Mouse (Mus musculus) left cerebral cortex, postnatal 36 days (tissue): ENCODE measurements around the gene Prss38. TPM values are rescaled to one million over a fixed set of nuclear protein-coding genes. Genes with fewer than 3 reads are reported as not detected.

Source experiments
- DNase-seq, 2 experiments: peaks; one replicate each; pipeline ENCODE4 v3.0.0; 2021 to 2022; ENCODE audit warnings: low spot score in 2 of 2, mixed read lengths in 1 of 2
- intact Hi-C: fragments of 180-260 bp; cut with DNase I; formaldehyde crosslinking; loops from one replicate; pipeline ENCODE4 v1.15.1; 2025
- total RNA-seq, 2 experiments: library from RNA; stranded (reverse); gene quantifications; 2 replicates each; pipeline ENCODE4 v1.2.3; 2021

The Prss38 gene
- not detected for total RNA-seq

DNA sequence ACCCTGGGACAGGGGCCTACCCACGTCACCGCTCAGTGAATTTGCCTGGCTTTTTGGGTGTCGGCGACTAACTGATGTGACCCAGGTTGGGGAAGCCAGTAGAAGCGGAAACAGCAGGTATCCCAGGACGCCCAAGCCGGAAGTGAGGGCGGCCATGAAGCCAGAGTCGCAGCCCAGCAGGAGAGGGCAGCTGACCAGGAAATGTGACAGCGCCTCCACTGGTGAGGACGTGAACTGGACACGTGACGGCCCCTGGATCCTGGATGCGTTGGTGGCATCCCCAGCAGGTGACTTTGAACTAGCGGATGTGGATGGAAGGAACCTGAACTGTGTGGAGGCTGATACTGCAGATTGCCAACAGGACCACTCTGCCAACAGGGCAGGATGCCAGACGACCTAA, at the start of gene Prss38:
Prss38 (minus strand) TSS at position 183 of the 400 bp plus-strand sequence.
- intact Hi-C loops = no loop called here
- DNase-seq = no peak

DNA sequence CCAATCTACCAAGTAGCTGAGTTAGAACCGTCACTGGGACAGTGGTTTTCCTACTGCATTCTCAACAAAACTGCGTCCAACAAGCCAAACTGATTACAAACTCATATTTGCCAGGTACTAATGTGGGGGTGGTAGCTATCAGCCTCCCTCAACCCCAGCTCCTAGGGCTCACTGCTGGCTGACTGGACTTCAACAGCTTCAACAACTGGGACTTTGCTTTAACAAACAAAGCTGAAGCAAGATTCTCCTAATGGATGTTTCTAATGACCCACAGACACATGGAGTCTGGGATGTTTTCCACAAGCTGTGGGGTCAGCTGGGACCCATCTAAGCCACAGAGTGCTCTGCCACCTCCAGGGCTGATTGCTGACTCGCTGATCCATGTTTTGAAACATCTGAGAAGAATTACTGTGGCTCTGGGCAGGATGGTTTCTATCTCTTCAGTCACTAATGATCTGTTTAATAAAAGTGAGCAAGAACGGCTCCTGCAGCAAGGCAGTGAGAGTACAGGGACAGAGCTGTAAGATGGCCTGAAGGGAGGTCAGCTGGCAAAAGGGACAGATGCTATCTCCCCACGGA, 47.6 kb upstream of the Prss38 start:
- intact Hi-C loops = no loop called here
- no peak for DNase-seq

- intact Hi-C loops = no loop called here
- no peak for DNase-seq
Observed at GRCm38 (mm10) chr11:59421967-59422366, 46.5 kb upstream of the Prss38 start.

DNA sequence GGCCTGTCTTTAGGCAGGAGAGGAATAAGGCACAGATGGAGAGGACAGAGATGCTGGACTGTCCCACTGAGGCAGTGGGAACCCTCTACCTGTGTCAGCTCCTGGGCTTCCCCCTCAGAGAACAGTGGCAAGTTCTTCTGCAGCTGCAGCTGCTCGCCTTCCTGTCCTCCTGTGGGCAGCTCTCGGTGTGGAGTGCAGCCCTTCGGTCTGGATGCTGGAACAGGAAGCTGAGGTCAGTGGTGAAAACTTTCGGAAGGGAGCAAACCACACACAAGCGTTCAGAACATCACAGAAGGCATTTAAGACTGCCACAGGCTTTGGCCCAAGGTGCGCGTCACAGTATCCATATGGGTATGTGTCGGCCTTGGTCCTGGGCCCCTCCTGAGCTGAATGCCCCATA, 46.0 kb upstream of the Prss38 start:
- no peak for DNase-seq
- intact Hi-C loops = no loop called here

- DNase-seq = no peak
- intact Hi-C loops = no loop called here
Observed at GRCm38 (mm10) chr11:59418708-59419107, 43.3 kb upstream of the Prss38 start.

GRCm38 (mm10) chr11:59412999-59413863, 37.8 kb upstream of the Prss38 start:
- intact Hi-C loops = no loop called here
- peak in 1 of 2 experiments; percentile 24 for DNase-seq

GRCm38 (mm10) chr11:59412058-59412457, 36.6 kb upstream of the Prss38 start:
- no peak for DNase-seq
- intact Hi-C loops = no loop called here

DNA sequence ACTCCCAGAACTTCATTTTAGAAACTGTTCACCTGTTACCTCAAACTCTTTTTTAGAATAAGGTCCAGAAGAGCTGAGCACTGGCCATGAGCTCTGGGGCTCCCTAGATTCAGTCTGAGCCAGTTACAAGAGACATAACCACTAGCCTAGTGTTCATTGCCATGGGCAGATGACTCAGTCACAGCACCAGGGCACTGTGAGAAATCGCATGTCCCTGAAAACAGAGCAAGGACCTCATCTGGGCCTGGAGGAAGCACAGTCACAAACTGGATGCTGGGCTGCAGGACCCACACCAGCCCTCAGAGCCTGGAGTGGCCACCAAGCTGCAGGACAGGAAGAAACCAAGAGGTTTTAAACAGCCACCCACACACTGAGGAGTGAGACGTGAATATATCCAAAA, 35.4 kb upstream of the Prss38 start:
- no peak for DNase-seq
- intact Hi-C loops = no loop called here

- no peak for DNase-seq
- intact Hi-C loops = no loop called here
Observed at GRCm38 (mm10) chr11:59405761-59406160, 30.3 kb upstream of the Prss38 start.

- DNase-seq = no peak
- intact Hi-C loops = no loop called here
Observed at GRCm38 (mm10) chr11:59400876-59401275, 25.4 kb upstream of the Prss38 start.

GRCm38 (mm10) chr11:59399830-59400229, 24.4 kb upstream of the Prss38 start:
- DNase-seq = no peak
- intact Hi-C loops = no loop called here

DNA sequence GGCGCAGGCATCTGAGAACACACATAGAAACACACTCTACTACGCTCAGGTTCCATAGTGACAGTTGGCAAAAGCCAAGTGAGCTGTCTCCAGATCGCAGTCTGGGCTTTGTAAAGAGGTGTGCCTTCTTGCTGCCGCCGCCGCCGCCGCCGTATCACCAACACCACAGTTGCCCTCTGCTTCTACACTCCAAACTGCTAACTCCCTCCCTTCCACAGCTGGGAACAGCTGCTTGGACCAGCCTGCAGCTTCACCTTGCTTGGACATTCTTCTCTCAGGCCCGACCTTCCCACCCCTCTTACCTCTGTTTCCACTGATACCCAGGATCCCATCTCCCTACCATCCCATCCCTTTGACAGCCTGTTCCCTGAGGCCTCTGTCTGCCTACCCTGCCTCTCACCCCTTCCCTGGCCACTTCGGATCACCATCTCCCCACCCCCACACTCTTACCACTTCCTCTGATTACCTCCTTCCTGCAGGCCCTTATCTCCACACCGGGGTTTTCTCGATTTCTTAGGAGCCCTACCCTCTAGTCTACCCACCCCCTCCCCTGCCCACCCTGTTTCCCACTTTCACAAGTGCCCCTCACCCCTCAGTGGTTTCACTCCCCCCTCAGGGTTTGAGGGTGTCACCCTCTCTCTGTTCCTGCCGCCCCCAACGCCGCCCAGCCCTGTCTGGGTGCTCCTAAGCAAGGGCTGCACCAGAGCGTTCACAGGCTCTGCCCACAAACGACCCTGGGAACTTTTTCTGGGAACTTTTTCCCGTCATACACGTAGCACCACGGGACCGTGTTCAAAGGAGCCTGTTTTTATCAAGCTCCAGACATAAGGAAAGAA, 22.3 kb upstream of the Prss38 start:
- intact Hi-C loops = no loop called here
- DNase-seq = no peak

DNA sequence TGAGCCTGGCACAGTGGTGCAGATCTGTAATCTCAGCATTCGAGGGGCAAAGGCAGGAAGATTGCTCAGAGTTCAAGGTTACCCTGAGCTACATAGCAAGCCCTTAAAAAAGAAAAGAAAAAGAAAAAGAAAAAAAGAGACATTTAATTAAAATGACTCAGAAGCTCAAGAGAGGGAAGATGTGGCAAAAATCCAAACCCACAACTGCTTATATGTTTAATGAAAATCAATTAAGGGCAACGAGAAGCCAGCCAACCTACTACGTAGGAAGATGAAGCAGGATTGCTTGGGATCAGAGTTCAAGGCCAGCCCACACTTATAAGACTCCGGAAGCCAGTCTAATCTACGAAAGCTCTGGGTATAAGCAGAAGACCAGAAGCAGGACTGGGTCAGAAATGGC, 19.0 kb upstream of the Prss38 start:
- no peak for DNase-seq
- intact Hi-C loops = no loop called here

DNA sequence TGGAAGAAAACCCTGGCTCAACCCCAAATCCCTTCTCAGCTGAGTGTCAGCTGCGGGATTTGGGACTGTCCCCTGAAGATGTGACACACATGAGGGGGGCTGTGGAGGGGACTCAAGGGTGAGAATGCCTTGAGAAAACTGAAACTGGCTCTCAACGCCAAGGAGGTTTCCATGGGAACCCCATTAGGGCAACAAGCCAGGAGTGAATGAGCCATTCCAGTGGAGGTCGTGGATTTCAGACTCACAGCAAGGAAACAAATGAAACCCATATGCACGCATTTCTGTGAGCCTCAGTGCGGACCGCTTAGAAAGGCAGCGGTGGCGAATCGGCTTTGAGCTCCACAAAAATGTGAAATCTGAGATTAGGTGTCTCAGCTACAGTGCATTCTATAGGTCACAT, 18.1 kb upstream of the Prss38 start:
- intact Hi-C loops = no loop called here
- peak in 1 of 2 experiments; percentile 22 for DNase-seq

GRCm38 (mm10) chr11:59392300-59392699, 16.8 kb upstream of the Prss38 start:
- DNase-seq = no peak
- intact Hi-C loops = no loop called here

GRCm38 (mm10) chr11:59390470-59390869, 15.0 kb upstream of the Prss38 start:
- DNase-seq = no peak
- intact Hi-C loops = no loop called here

GRCm38 (mm10) chr11:59389617-59390016, 14.2 kb upstream of the Prss38 start:
- intact Hi-C loops = no loop called here
- DNase-seq = no peak

DNA sequence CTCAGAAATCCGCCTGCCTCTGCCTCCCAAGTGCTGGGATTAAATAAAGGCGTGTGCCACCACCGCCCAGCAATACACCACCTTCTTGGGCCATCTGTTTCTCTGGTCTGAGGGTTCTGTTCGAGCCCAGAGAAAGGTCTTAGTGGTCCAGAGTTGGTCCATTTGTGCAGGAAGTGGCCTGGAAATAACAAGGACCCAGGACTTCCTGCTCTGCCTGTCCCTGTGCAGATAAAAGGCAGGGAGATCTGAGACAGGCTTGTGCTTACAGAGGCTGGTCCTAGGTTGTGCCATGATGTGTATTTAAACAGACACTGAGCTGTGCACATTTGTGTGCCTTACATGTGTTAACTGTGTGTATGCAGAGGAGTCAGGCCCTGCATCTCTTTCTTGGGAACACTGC, 13.3 kb upstream of the Prss38 start:
- intact Hi-C loops = no loop called here

DNA sequence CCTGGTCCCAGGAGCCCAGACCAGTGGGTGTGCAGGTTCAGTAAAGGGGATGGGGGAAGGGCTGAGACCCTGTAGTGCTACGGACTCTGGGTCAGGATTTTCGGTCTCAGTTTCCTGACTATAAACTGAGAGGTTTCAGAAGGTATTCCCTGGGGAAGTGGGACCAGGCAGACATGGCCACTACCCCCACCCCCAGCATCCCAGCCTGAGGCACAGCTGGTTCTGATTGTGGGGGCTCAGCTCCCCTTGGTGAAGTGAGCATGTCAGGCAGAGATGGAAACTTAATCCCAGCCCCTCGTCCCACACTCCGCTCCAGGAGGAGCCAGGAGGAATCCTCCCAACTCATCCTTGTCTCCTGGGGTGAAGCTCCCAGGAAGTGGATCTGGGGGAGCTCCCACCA, 12.0 kb upstream of the Prss38 start:
- DNase-seq = no peak
- intact Hi-C loops = no loop called here

More for the DNA sequence above, 13.3 kb upstream of the Prss38 start:
- DNase-seq = no peak

DNA sequence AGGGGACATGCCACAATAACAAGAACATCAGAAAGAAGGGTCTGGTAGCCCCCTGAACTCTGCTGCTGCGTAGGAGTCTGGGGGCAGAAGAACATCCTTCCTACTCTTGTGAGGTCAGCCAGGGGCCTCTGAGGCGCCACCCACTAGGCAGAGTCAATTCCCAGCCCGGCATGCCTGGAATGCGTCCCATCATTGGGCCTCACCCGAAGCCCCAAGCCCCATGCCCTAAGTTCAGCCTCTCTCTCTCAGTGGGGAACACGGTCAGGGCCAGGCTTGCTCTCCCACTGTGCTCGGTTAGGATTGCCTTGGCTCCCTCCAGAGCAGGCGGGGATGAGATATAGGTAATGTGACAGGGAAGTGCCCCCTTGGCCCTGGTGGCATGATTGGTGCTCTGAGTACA, 9.7 kb upstream of the Prss38 start:
- intact Hi-C loops = no loop called here
- no peak for DNase-seq
